Mouse (Mus musculus) heart, embryonic 16.5 days (tissue): ENCODE results near the gene Sik3. TPM values are rescaled to one million over a fixed set of nuclear protein-coding genes. Genes with fewer than 3 reads are reported as not detected.
A peak's percentile ranks its signal among the peaks of the same experiment; 100 is the strongest.

Source experiments
- ATAC-seq: fragments of 200-750 bp; cut with Nextera tagmentation; replicated peaks from 2 replicates; pipeline ENCODE4 v1.8.0; 2017; ENCODE audit warnings: moderate number of reproducible peaks; ENCODE audit not compliant: insufficient read depth, low FRiP score; ENCODE audit errors: extremely low read depth
- H3K27ac ChIP-seq: fragments of 300-500 bp; sonication (generic); 2 replicates; pipeline ENCODE4 v1.5.1; 2014; ENCODE audit warnings: mild to moderate bottlenecking, low read length, control low read depth, moderate library complexity
- H3K27me3 ChIP-seq: fragments of 300-500 bp; sonication (generic); 2 replicates; pipeline ENCODE4 v1.6.1; 2014; ENCODE audit warnings: low read length, mixed read lengths; ENCODE audit not compliant: control insufficient read depth, insufficient read depth
- H3K36me3 ChIP-seq: fragments of 300-500 bp; sonication (generic); 2 replicates; pipeline ENCODE4 v1.6.1; 2014; ENCODE audit not compliant: control insufficient read depth, insufficient read depth
- H3K4me1 ChIP-seq: fragments of 300-500 bp; sonication (generic); 2 replicates; pipeline ENCODE4 v1.6.1; 2014; ENCODE audit warnings: low read length, mixed read lengths; ENCODE audit not compliant: control insufficient read depth, insufficient read depth
- H3K4me2 ChIP-seq: fragments of 300-500 bp; sonication (generic); 2 replicates; pipeline ENCODE4 v1.6.1; 2014; ENCODE audit warnings: low read depth, mild to moderate bottlenecking, control low read depth, low read length
- H3K4me3 ChIP-seq: fragments of 300-500 bp; sonication (generic); 2 replicates; pipeline ENCODE4 v1.5.1; 2014; ENCODE audit warnings: mild to moderate bottlenecking, control low read depth, low read length
- H3K9ac ChIP-seq: fragments of 300-500 bp; sonication (generic); 2 replicates; pipeline ENCODE4 v1.6.1; 2014; ENCODE audit warnings: low read length, control low read depth
- H3K9me3 ChIP-seq: fragments of 300-500 bp; sonication (generic); replicated peaks from 2 replicates; pipeline ENCODE4 v1.6.1; 2016; ENCODE audit warnings: low read length; ENCODE audit not compliant: control insufficient read depth
- WGBS: fragments of 180-500 bp; shearing (Covaris S2); extraction: QIAGEN DNeasy Blood & Tissue Kit; methylation state at CpG from one replicate; pipeline ENCODE4 v1.1.7; 2014; 5-methylcytosine and 5-hydroxymethylcytosine counted together
- polyA plus RNA-seq: library from polyadenylated mRNA; unstranded; fragments of >200 nt; fragmentation: Nextera tagmentation; extraction: Ambion mirVana; gene quantifications from 2 replicates; pipeline ENCODE4 v1.2.1, GENCODE M21; 2015

Gene Sik3
- polyA plus RNA-seq, 1 experiment from 2014 or later: 5.1 TPM

DNA sequence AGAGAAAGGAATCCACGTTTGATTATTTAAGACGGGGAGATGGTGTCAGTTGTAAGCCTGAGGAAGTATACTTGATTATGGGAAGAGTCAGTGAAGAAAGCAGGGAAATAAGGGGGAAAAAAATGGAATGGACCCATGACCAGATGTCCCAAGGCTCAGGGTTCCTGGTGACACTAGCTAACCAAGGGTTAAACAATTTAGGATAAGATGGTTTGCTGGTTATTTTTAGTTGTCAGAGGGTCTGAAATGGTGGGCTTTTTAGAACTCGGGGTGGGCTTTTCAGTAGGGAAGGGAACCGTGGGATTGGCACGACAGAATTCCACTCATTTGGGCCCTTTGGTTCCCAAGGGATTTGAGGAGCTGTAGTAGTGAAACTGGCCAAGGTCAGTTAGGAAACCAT, 996 bp downstream of the Sik3 start:
- H3K36me3 ChIP-seq: no peaks in the 10 kb centered on the region
- peak overlapping the region; percentile 88 for H3K9ac ChIP-seq
- peak overlapping the region; percentile 60 for H3K4me2 ChIP-seq
- ATAC-seq: no peak
- peaks cover 37% of the 10 kb centered on the region for H3K4me1 ChIP-seq
- H3K9me3 ChIP-seq: no peaks in the 10 kb centered on the region
- no peaks in the 10 kb centered on the region for H3K27me3 ChIP-seq
- peak overlapping the region; percentile 84 for H3K4me3 ChIP-seq
- WGBS: 1% methylated on average over 5 of the region's 5 CpGs
- peak overlapping the region; percentile 88 for H3K27ac ChIP-seq

DNA sequence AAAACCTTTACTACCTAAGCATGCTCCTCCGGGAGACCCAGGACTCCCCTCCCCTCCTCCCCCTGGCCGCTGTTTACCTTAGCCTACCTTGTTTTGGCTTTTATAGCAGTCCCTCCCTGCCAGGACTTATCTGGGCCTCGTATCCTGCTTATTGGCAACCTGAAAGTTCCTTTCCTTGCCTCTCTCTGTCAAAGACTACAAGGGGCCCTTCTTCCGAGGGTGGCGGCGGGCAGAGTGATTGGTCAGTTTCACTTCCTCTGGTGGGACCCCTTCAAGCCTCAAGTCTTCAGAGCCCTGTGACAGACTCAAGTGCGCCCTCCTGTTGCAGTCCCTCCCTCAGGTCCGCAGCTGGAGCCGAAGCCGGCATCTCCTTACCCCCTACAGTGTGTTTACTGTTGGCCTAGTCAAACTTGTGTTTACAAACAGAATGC, 1.6 kb downstream of the Sik3 start:
- Histone ChIP-seq H3K4me2 (peak overlapping the region; percentile 60), H3K9ac (peak overlapping the region; percentile 88), H3K4me3 (peak overlapping the region; percentile 84), H3K27ac (peak overlapping the region; percentile 88), H3K27me3 (no peaks in the 10 kb centered on the region), H3K4me1 (peaks cover 37% of the 10 kb centered on the region), H3K36me3 (0 out of 2 replicates have a peak, but pooled peaks cover under 1% of the 10 kb centered on the region), H3K9me3 (no peaks in the 10 kb centered on the region)
- no peak for ATAC-seq
- 3% methylated on average over 10 of the region's 10 CpGs for WGBS

DNA sequence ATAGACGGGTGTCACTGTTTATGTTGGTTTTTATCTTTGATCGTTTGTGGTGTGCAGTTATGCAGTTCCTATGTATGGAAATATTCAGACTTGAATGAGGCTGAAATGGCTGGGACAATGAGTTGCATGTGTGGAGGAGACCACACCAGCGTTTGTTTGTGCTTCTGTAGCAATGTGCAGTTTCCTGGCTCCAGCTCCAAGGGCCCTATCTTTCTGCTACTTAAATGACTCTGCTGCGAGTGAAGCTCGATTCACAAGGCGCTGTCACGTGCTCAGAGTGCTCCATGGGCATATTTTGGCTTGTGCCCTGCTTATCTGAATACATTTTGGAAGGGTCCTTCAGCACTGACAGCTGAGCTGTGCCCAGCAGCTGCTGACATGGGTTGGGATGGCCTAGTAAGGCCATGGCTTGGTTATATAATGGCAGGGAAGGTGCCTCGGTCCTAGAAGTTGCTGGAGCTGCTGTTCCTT, 2.5 kb downstream of the Sik3 start:
- Histone ChIP-seq H3K4me3 (peak overlapping the region; percentile 25), H3K9ac (no peak overlapping the region), H3K27ac (peak overlapping the region; percentile 88), H3K9me3 (no peaks in the 10 kb centered on the region), H3K27me3 (no peaks in the 10 kb centered on the region), H3K4me1 (peaks cover 37% of the 10 kb centered on the region), H3K36me3 (0 out of 2 replicates have a peak, but pooled peaks cover 2% of the 10 kb centered on the region), H3K4me2 (peak overlapping the region; percentile 60)
- WGBS: 12% methylated on average over 8 of the region's 8 CpGs
- peak; percentile 66 for ATAC-seq

DNA sequence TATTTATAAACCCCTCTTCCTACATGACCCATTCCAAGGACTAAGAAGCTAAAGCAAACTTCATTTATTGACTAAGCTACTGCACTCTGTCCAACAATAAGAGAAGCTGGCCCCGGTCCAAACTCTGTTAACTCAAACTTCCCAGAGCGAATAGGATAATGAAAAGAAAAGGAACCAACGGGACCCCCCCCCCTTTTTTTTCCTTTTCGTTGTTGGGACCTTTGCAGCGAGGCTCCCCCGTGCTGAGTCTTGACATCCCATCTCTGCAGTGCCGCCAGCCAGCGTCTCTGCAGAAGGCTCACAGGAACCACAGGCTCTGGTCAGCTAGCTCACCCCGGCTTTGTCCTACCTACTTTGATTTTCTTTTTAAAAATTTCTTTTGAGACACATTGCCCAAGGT, 3.2 kb downstream of the Sik3 start:
- ATAC-seq: no peak
- H3K27ac ChIP-seq: peak overlapping the region; percentile 88
- peak overlapping the region; percentile 25; the same call in 1 of the 2 replicates for H3K4me3 ChIP-seq
- peak overlapping the region; percentile 60 for H3K4me2 ChIP-seq
- 32% methylated on average over 9 of the region's 9 CpGs for WGBS
- H3K36me3 ChIP-seq: 0 out of 2 replicates have a peak, but pooled peaks cover 2% of the 10 kb centered on the region
- H3K27me3 ChIP-seq: no peaks in the 10 kb centered on the region
- peak overlapping the region; percentile 44; the same call in 1 of the 2 replicates for H3K9ac ChIP-seq
- peaks cover 37% of the 10 kb centered on the region for H3K4me1 ChIP-seq
- H3K9me3 ChIP-seq: no peaks in the 10 kb centered on the region

DNA sequence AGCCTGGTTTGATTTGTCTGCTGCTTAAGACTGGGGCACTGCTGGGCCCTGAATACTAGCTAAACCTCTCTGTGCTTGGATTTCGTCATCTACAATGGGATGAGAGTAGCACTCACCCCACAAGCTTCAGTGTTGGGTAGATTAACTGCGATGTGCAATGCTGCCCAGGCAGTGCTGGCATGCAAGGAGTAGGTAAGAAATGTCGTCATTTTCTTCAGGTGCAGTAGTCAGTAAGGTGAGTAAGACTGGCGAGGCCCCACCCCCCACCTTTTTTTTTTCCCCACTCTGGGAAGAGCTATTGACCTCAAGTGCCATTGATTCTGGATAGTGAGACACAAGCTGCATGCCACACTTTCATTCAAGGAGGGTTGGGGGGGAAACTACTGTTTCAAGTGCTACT, 3.8 kb downstream of the Sik3 start:
- peaks cover 36% of the 10 kb centered on the region for H3K4me1 ChIP-seq
- ATAC-seq: no peak
- H3K27me3 ChIP-seq: no peaks in the 10 kb centered on the region
- H3K9ac ChIP-seq: 0 out of 2 replicates have a peak overlapping the region, but pooled peaks have one; percentile 4
- H3K36me3 ChIP-seq: 0 out of 2 replicates have a peak, but pooled peaks cover 2% of the 10 kb centered on the region
- no peak overlapping the region for H3K4me2 ChIP-seq
- H3K27ac ChIP-seq: 0 out of 2 replicates have a peak overlapping the region, but pooled peaks have one; percentile 7
- no peaks in the 10 kb centered on the region for H3K9me3 ChIP-seq
- 74% methylated on average over 4 of the region's 4 CpGs for WGBS
- no peak overlapping the region for H3K4me3 ChIP-seq

DNA sequence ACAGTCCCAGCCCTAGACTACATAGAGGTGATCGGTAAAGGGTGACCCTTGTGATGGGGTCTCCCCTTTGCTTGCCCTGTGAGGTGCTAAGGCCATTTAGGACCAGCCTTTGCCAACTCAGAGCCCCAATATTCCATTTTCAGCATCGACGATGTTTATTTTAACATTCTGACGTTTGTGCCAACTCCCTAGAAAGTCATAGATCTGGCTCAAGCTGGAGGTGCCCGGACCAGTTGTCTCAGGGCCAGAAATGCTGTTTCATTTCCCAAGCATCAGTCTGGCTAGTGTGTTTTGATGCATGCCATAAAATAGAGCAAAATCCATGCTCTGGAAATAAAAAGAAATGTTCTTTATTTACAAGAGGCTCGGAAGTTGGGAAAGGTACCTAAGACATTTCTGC, 5.7 kb downstream of the Sik3 start:
- WGBS: 78% methylated on average over 6 of the region's 6 CpGs
- Histone ChIP-seq H3K4me2 (no peak overlapping the region), H3K9me3 (no peaks in the 10 kb centered on the region), H3K9ac (no peak overlapping the region), H3K4me1 (peaks cover 29% of the 10 kb centered on the region), H3K27ac (no peak overlapping the region), H3K36me3 (0 out of 2 replicates have a peak, but pooled peaks cover 2% of the 10 kb centered on the region), H3K27me3 (no peaks in the 10 kb centered on the region), H3K4me3 (no peak overlapping the region)
- no peak for ATAC-seq

DNA sequence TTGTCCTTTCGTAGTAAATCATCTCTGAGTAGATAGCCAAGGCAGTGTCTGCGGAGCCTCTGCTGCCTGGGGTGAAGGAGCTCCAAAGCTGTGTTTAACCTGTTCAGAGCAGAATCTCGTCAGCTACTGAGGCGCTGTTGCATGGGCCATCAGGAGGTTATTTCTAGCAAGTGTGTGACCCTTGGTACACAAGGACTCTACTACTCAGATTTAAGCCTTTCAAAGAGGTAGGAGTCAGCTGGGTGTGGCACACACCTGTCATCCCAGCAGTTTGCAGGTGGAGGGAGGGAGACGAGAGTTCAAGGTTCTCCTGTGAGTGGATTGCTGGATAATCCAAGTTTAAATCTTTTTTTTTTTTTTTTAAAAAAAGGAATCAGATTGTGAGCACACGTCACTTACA, 7.4 kb downstream of the Sik3 start:
- Histone ChIP-seq H3K4me2 (no peak overlapping the region), H3K4me1 (peaks cover 17% of the 10 kb centered on the region), H3K27me3 (no peaks in the 10 kb centered on the region), H3K9ac (no peak overlapping the region), H3K27ac (no peak overlapping the region), H3K9me3 (no peaks in the 10 kb centered on the region), H3K36me3 (peaks cover 2% of the 10 kb centered on the region; the same call in 1 of the 2 replicates), H3K4me3 (no peak overlapping the region)
- no peak for ATAC-seq
- 80% methylated on average over 6 of the region's 6 CpGs for WGBS

DNA sequence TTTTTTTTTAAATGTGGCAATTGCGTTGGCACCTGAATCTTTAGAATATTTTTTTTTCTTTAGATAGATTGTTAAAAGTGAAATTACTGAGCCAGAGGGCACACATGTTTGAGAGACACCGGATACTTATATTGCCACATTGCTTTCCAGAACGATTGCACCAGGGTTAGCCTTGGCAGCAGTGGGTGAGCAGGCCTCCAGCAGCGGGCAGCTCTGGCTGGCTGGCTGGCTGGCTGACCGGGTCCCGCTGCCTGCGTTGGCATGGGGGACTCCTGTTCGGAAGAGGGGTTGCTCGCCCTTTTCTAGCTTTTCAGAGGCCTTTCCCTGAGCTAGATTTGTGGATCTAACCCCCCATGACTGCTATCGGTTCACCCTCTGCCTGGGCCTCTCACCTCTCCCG, 11.0 kb downstream of the Sik3 start:
- Histone ChIP-seq H3K9ac (no peak overlapping the region), H3K36me3 (peaks cover 2% of the 10 kb centered on the region; the same call in 1 of the 2 replicates), H3K4me3 (no peak overlapping the region), H3K4me2 (no peak overlapping the region), H3K27ac (no peak overlapping the region), H3K27me3 (no peaks in the 10 kb centered on the region), H3K4me1 (no peaks in the 10 kb centered on the region), H3K9me3 (no peaks in the 10 kb centered on the region)
- 94% methylated on average over 11 of the region's 11 CpGs for WGBS
- ATAC-seq: no peak

DNA sequence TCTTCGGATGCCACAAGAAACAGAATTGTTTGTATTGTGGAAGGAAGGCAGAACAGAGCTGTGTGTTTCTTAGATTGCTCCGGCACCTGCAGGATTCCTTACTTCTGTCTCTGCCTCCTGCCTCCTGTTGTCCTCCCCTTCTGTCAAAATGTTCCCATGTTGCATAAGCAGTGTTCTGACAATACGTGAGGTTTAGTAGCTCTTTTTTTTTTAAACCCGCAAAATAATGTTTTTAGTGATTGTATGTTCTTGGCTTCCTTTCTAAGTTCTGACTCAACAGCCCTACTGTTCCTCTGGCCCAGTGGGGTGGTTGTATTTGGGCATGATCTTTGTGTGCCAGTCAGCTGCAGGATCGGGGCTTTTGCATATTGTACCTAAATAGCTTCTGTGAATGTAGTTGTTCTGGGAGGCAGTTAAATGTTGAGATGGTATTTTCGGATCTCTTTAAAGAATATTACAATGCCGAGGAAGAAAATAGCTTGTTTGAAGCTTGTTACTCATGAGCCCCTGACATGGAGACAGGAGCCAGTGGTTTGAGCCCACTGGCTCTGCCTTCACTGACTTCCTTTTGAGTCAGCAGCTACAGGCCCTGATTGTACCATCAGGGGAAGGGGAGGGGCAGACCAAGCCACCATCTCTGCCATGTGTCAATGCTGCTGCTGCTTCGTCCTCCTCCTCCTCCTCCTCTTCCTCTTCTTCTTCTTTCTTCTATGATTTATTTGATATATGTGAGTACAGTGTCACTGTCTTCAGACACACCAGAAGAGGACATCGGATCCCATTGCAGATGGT, 13.6 kb downstream of the Sik3 start:
- H3K36me3 ChIP-seq: no peaks in the 10 kb centered on the region; the same call in 1 of the 2 replicates
- H3K27me3 ChIP-seq: no peaks in the 10 kb centered on the region
- WGBS: 87% methylated on average over 9 of the region's 9 CpGs
- no peaks in the 10 kb centered on the region for H3K9me3 ChIP-seq
- H3K4me1 ChIP-seq: peaks cover 12% of the 10 kb centered on the region
- H3K4me3 ChIP-seq: no peak overlapping the region
- H3K9ac ChIP-seq: no peak overlapping the region
- no peak for ATAC-seq
- H3K4me2 ChIP-seq: no peak overlapping the region
- H3K27ac ChIP-seq: no peak overlapping the region
